Mouse (Mus musculus) neural tube, embryonic 14.5 days (tissue): Measurements from ENCODE around the gene Ephb1. TPM values are rescaled to one million over a fixed set of nuclear protein-coding genes. Genes with fewer than 3 reads are reported as not detected.
A peak's percentile ranks its signal among the peaks of the same experiment; 100 is the strongest.

Experiments
- ATAC-seq: fragments of 200-750 bp; cut with Nextera tagmentation; 2 replicates; pipeline ENCODE4 v1.8.0; 2017; ENCODE audit warnings: low read depth, mild to moderate bottlenecking, moderate TSS enrichment, moderate library complexity
- H3K27ac ChIP-seq: fragments of 300-500 bp; sonication (generic); 2 replicates; pipeline ENCODE4 v1.5.1; 2014; ENCODE audit warnings: low read depth, mild to moderate bottlenecking, control low read depth, low read length, moderate library complexity, mixed read lengths
- H3K27me3 ChIP-seq: fragments of 300-500 bp; sonication (generic); 2 replicates; pipeline ENCODE4 v1.6.1; 2014; ENCODE audit warnings: low read length; ENCODE audit not compliant: control insufficient read depth, insufficient read depth
- H3K36me3 ChIP-seq: fragments of 300-500 bp; sonication (generic); 2 replicates; pipeline ENCODE4 v1.6.1; 2014; ENCODE audit warnings: low read length, mixed read lengths; ENCODE audit not compliant: control insufficient read depth, insufficient read depth
- H3K4me1 ChIP-seq: fragments of 300-500 bp; sonication (generic); 2 replicates; pipeline ENCODE4 v1.6.1; 2014; ENCODE audit warnings: low read length; ENCODE audit not compliant: control insufficient read depth, insufficient read depth
- H3K4me2 ChIP-seq: fragments of 300-500 bp; sonication (generic); 2 replicates; pipeline ENCODE4 v1.6.1; 2014; ENCODE audit warnings: mild to moderate bottlenecking, low read depth, low read length, control low read depth
- H3K4me3 ChIP-seq: fragments of 300-500 bp; sonication (generic); 2 replicates; pipeline ENCODE4 v1.5.1; 2014; ENCODE audit warnings: low read depth, low read length, control low read depth, mixed read lengths
- H3K9ac ChIP-seq: fragments of 300-500 bp; sonication (generic); replicated peaks from 2 replicates; pipeline ENCODE4 v1.6.1; 2014; ENCODE audit warnings: low read depth, mild to moderate bottlenecking, control low read depth, low read length, mixed read lengths
- H3K9me3 ChIP-seq: fragments of 300-500 bp; sonication (generic); 2 replicates; pipeline ENCODE4 v1.6.1; 2016; ENCODE audit warnings: low read length; ENCODE audit not compliant: control insufficient read depth
- WGBS: fragments of 180-500 bp; shearing (Covaris S2); extraction: QIAGEN DNeasy Blood & Tissue Kit; methylation state at CpG from one replicate; pipeline ENCODE4 v1.1.7; 2014; 5-methylcytosine and 5-hydroxymethylcytosine counted together
- polyA plus RNA-seq: library from polyadenylated mRNA; unstranded; fragments of >200 nt; fragmentation: Nextera tagmentation; extraction: Ambion mirVana; gene quantifications from 2 replicates; pipeline ENCODE4 v1.2.1, GENCODE M21; 2014

The Ephb1 gene
- 42.0 and 48.7 TPM in 2 replicates for polyA plus RNA-seq

DNA sequence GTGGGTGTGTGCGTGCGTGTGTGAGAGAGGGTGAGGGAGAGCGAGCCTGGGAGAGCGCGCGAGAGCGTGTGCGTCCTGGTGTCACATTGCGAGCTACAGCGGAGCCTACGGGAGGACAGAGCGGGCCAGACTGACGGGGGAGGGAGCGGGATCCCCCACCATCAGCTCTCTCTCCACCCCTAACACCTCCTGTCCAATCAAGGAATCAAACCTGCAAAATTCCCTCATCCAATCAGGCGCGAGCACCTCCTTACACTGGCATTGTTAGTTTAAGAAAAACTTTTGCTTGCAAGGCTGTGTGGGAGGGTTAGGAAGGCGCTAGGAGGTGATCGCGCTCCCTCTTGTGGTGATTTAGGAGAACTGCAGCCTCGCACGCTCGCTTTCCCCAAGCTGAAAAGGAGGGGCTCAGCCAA lies at the start of gene Ephb1:
Gene Ephb1 (minus strand): TSS at position 133 of the 413 bp plus-strand sequence.
- H3K27me3 ChIP-seq: peaks cover 9% of the 10 kb centered on the region
- 0% methylated on average over 20 of the region's 22 CpGs for WGBS

GRCm38 (mm10) chr9:102403086-102404021 lies 48.9 kb upstream of the Ephb1 start:
- no peaks in the 10 kb centered on the region for H3K36me3 ChIP-seq
- H3K9me3 ChIP-seq: no peaks in the 10 kb centered on the region
- H3K4me1 ChIP-seq: no peaks in the 10 kb centered on the region
- no peak overlapping the region for H3K4me2 ChIP-seq
- no peak for ATAC-seq
- no peak overlapping the region for H3K4me3 ChIP-seq
- WGBS: 34% methylated on average over 18 of the region's 18 CpGs
- no peak overlapping the region for H3K27ac ChIP-seq
- no peaks in the 10 kb centered on the region for H3K27me3 ChIP-seq
- H3K9ac ChIP-seq: no peak overlapping the region

More for the DNA sequence above, at the start of gene Ephb1:
- H3K9me3 ChIP-seq: no peaks in the 10 kb centered on the region
- H3K4me1 ChIP-seq: 0 out of 2 replicates have a peak, but pooled peaks cover 2% of the 10 kb centered on the region
- H3K4me3 ChIP-seq: peak within 1 kb of the TSS; percentile 80
- peak within 1 kb of the TSS; percentile 75 for H3K27ac ChIP-seq
- no peaks in the 10 kb centered on the region for H3K36me3 ChIP-seq
- peak within 1 kb of the TSS; percentile 92 for H3K4me2 ChIP-seq
- ATAC-seq: peak; percentile 96
- H3K9ac ChIP-seq: peak within 1 kb of the TSS; percentile 78

DNA sequence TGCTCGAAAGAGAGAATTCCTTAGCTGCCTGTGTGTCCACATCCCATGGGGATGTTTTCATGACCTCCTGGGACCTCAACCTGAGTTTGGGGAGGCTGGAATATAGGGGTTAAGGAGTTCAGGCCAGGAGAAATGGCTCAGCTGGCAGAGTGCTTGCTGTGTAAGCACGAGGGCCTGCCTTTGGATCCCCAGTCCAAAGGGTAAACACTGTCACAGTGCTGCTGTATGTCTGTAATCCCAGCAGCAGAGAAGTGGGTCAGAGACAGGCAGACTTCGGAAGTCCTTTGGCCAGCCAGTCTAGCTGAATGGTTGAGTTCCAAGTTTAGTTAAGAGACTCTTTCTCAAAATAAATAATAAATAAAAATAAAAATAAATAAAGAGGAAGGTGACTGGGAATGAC lies 48.2 kb upstream of the Ephb1 start:
- Histone ChIP-seq H3K9ac (no peak overlapping the region), H3K9me3 (no peaks in the 10 kb centered on the region), H3K4me2 (no peak overlapping the region), H3K4me1 (no peaks in the 10 kb centered on the region), H3K36me3 (no peaks in the 10 kb centered on the region), H3K4me3 (no peak overlapping the region), H3K27ac (no peak overlapping the region), H3K27me3 (no peaks in the 10 kb centered on the region)
- 76% methylated on average over 3 of the region's 3 CpGs for WGBS
- no peak for ATAC-seq

DNA sequence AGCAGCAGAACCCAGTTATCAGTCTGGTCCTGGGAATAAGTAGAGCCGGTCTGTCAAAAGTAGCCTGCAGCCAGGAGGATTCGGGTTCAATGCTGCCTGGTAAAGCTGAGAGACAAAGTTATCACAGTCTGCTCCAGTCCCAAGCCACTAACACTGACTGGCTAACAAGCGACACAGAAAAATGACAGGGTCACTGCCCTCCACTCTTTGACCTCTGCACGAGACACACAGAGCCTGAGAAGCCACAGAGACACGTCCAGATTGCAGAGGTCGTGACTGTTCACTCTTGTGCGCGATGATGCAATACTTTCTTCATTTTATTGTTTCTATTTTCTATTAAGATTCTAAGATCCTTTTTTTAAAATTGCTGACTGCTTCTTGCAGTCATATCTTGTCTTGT lies 33.8 kb upstream of the Ephb1 start:
- ATAC-seq: no peak
- no peaks in the 10 kb centered on the region for H3K36me3 ChIP-seq
- H3K4me1 ChIP-seq: no peaks in the 10 kb centered on the region
- no peak overlapping the region for H3K27ac ChIP-seq
- no peaks in the 10 kb centered on the region for H3K27me3 ChIP-seq
- H3K9me3 ChIP-seq: no peaks in the 10 kb centered on the region
- H3K4me3 ChIP-seq: no peak overlapping the region
- no peak overlapping the region for H3K4me2 ChIP-seq
- no peak overlapping the region for H3K9ac ChIP-seq
- WGBS: 63% methylated on average over 8 of the region's 8 CpGs

DNA sequence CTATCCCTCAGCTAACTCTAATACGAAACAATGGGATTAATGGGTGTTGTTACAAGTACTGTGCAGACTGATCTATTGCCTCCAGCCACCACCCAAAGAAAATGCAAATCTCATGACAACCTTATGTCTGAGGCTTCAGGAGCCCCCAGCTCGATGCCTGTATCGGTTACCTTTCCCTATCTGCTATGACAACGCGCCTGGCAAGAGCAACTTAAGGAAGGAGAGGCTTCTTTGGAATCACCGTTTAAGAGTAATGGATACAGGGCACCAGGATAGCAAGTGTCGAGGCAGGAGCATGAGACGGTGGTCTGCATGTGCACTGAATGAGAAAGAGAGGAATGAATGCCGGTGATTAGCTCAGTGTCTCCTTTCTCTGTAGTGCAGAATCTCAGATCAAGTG lies 32.3 kb upstream of the Ephb1 start:
- no peak overlapping the region for H3K4me3 ChIP-seq
- no peak overlapping the region for H3K9ac ChIP-seq
- H3K27me3 ChIP-seq: no peaks in the 10 kb centered on the region
- H3K36me3 ChIP-seq: no peaks in the 10 kb centered on the region
- WGBS: 94% methylated on average over 9 of the region's 9 CpGs
- no peak overlapping the region for H3K4me2 ChIP-seq
- H3K9me3 ChIP-seq: no peaks in the 10 kb centered on the region
- no peaks in the 10 kb centered on the region for H3K4me1 ChIP-seq
- H3K27ac ChIP-seq: no peak overlapping the region
- ATAC-seq: no peak

DNA sequence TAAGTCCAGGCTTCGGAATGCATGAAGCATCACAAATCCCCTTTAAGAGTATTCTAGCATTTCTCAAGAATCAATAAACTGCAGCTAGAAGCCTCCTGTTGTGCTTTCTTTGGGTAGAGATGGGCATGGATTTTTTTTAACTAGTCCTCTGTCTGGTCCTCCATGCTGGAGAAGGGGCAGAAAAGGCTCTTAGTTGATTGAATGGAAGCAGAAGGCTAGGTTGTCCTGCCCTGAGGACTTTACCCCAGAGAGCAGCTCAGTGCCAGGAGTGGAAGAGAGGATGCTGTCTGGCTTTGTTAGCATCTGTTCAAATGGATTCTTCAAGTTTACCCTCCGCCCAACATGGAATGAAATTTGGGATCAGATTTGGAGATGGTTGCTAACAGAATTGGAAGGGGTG lies 25.7 kb upstream of the Ephb1 start:
- Histone ChIP-seq H3K4me1 (no peaks in the 10 kb centered on the region), H3K9me3 (no peaks in the 10 kb centered on the region), H3K27ac (no peak overlapping the region), H3K27me3 (no peaks in the 10 kb centered on the region), H3K36me3 (no peaks in the 10 kb centered on the region), H3K9ac (no peak overlapping the region), H3K4me2 (no peak overlapping the region), H3K4me3 (no peak overlapping the region)
- 100% methylated on average over 2 of the region's 2 CpGs for WGBS
- no peak for ATAC-seq

DNA sequence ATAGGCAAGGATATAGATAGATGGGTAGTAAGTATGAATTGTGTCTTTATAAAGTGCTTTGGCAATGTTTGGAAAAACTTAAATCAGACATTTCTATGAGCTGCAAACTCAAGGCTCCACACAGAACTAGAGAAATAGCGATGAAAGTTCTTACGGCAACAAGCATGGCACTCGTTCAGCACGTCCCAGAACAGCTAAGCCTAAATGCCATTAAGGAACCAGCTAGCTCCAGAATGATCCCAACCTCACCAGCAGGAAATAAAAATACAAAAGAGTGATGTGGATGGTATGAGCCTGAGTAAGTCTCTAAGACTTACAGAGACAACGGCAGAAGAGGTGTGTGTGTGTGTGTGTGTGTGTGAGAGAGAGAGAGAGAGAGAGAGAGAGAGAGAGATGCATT lies 20.2 kb upstream of the Ephb1 start:
- Histone ChIP-seq H3K27me3 (no peaks in the 10 kb centered on the region), H3K27ac (no peak overlapping the region), H3K9me3 (no peaks in the 10 kb centered on the region), H3K36me3 (no peaks in the 10 kb centered on the region), H3K4me3 (no peak overlapping the region), H3K4me1 (no peaks in the 10 kb centered on the region), H3K4me2 (no peak overlapping the region), H3K9ac (no peak overlapping the region)
- 86% methylated on average over 5 of the region's 5 CpGs for whole genome bisulfite sequencing
- no peak for ATAC-seq

GRCm38 (mm10) chr9:102373886-102374285 lies 19.4 kb upstream of the Ephb1 start:
- no peak for ATAC-seq
- H3K36me3 ChIP-seq: no peaks in the 10 kb centered on the region
- no peaks in the 10 kb centered on the region for H3K27me3 ChIP-seq
- H3K27ac ChIP-seq: no peak overlapping the region
- H3K4me2 ChIP-seq: no peak overlapping the region
- H3K4me1 ChIP-seq: no peaks in the 10 kb centered on the region
- H3K9me3 ChIP-seq: no peaks in the 10 kb centered on the region
- H3K9ac ChIP-seq: no peak overlapping the region
- 91% methylated on average over 5 of the region's 5 CpGs for WGBS
- H3K4me3 ChIP-seq: no peak overlapping the region

DNA sequence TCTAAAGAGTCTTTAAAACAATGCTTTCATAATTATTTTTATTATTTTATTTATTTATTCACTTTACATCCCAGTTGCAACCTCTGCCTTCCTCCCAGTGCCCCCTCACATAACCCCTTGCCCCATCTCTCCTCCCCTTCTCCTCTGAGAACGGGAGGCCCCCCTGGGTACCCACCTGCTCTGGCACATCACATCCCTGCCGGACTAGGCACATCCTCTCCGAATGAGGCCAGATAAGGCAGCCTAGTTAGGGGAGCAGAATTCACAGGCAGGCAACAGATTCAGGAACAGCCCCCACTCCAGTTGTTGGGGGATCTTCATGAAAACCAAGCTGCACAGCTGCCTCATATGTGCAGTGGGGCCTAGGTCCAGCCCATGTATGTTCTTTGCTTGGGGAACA lies 17.4 kb upstream of the Ephb1 start:
- H3K27me3 ChIP-seq: no peaks in the 10 kb centered on the region
- no peak overlapping the region for H3K4me3 ChIP-seq
- H3K4me1 ChIP-seq: no peaks in the 10 kb centered on the region
- H3K9me3 ChIP-seq: no peaks in the 10 kb centered on the region
- 84% methylated on average over 3 of the region's 3 CpGs for WGBS
- no peaks in the 10 kb centered on the region for H3K36me3 ChIP-seq
- no peak for ATAC-seq
- no peak overlapping the region for H3K4me2 ChIP-seq
- H3K9ac ChIP-seq: no peak overlapping the region
- no peak overlapping the region for H3K27ac ChIP-seq
